Mouse (Mus musculus) hindbrain, embryonic 14.5 days (tissue): ENCODE data around the gene Bloc1s1. TPM values are rescaled to one million over a fixed set of nuclear protein-coding genes. Genes with fewer than 3 reads are reported as not detected.

ENCODE experiments used
- ATAC-seq: fragments of 200-750 bp; cut with Nextera tagmentation; 2 replicates; pipeline ENCODE4 v1.8.0; 2017; ENCODE audit warnings: moderate number of reproducible peaks, mild to moderate bottlenecking, moderate TSS enrichment, moderate library complexity; ENCODE audit not compliant: low FRiP score
- DNase-seq: peaks from one replicate; pipeline ENCODE4 v3.0.0-alpha.2; 2015; ENCODE audit warnings: low spot score
- H3K27ac ChIP-seq: fragments of 300-500 bp; sonication (generic); 2 replicates; pipeline ENCODE4 v1.5.1; 2014; ENCODE audit warnings: mild to moderate bottlenecking, moderate library complexity
- H3K27me3 ChIP-seq: fragments of 300-500 bp; sonication (generic); 2 replicates; pipeline ENCODE4 v1.6.1; 2014; ENCODE audit warnings: mild to moderate bottlenecking, low read length, mixed read lengths; ENCODE audit not compliant: control insufficient read depth, insufficient read depth
- H3K36me3 ChIP-seq: fragments of 300-500 bp; sonication (generic); replicated peaks from 2 replicates; pipeline ENCODE4 v1.6.1; 2014; ENCODE audit not compliant: control insufficient read depth, insufficient read depth
- H3K4me1 ChIP-seq: fragments of 300-500 bp; sonication (generic); replicated peaks from 2 replicates; pipeline ENCODE4 v1.6.1; 2014; ENCODE audit warnings: antibody characterized with exemption, low read length, mixed read lengths; ENCODE audit not compliant: control insufficient read depth, insufficient read depth
- H3K4me2 ChIP-seq: fragments of 300-500 bp; sonication (generic); replicated peaks from 2 replicates; pipeline ENCODE4 v1.6.1; 2014; ENCODE audit warnings: mild to moderate bottlenecking, moderate library complexity
- H3K4me3 ChIP-seq: fragments of 300-500 bp; sonication (generic); replicated peaks from 2 replicates; pipeline ENCODE4 v1.5.1; 2014; ENCODE audit warnings: mild to moderate bottlenecking, low read length
- H3K9ac ChIP-seq: fragments of 300-500 bp; sonication (generic); 2 replicates; pipeline ENCODE4 v1.6.1; 2014
- H3K9me3 ChIP-seq: fragments of 300-500 bp; sonication (generic); 2 replicates; pipeline ENCODE4 v1.6.1; 2016; ENCODE audit warnings: low read length; ENCODE audit not compliant: control insufficient read depth
- WGBS: fragments of 180-500 bp; shearing (Covaris S2); extraction: QIAGEN DNeasy Blood & Tissue Kit; methylation state at CpG from one replicate; pipeline ENCODE4 v1.1.7; 2014; 5-methylcytosine and 5-hydroxymethylcytosine counted together
- polyA plus RNA-seq: library from polyadenylated mRNA; unstranded; fragments of >200 nt; fragmentation: Nextera tagmentation; extraction: Ambion mirVana; gene quantifications from 2 replicates; pipeline ENCODE4 v1.2.1, GENCODE M21; 2014

Bloc1s1 gene
- polyA plus RNA-seq, 1 experiment from 2014 or later: 269 TPM

GRCm38 (mm10) chr10:128950208-128950887 is 26.5 kb upstream of the Bloc1s1 start:
- no peak overlapping the region for H3K27ac ChIP-seq
- H3K9me3 ChIP-seq: no peaks in the 10 kb centered on the region
- 71% methylated on average over 15 of the region's 16 CpGs for WGBS
- no peak overlapping the region for H3K4me2 ChIP-seq
- H3K36me3 ChIP-seq: no peaks in the 10 kb centered on the region
- H3K4me1 ChIP-seq: no peaks in the 10 kb centered on the region
- H3K4me3 ChIP-seq: no peak overlapping the region
- H3K9ac ChIP-seq: no peak overlapping the region
- no peak for DNase-seq
- no peaks in the 10 kb centered on the region for H3K27me3 ChIP-seq
- no peak for ATAC-seq

GRCm38 (mm10) chr10:128947496-128947895 is 23.7 kb upstream of the Bloc1s1 start:
- ATAC-seq: no peak
- no peak overlapping the region for H3K4me3 ChIP-seq
- no peaks in the 10 kb centered on the region for H3K27me3 ChIP-seq
- H3K9ac ChIP-seq: no peak overlapping the region
- H3K4me1 ChIP-seq: no peaks in the 10 kb centered on the region
- no peaks in the 10 kb centered on the region for H3K9me3 ChIP-seq
- WGBS: 88% methylated on average over 4 of the region's 4 CpGs
- H3K36me3 ChIP-seq: no peaks in the 10 kb centered on the region
- DNase-seq: no peak
- H3K4me2 ChIP-seq: no peak overlapping the region
- H3K27ac ChIP-seq: no peak overlapping the region

GRCm38 (mm10) chr10:128945675-128946074 is 21.8 kb upstream of the Bloc1s1 start:
- Histone ChIP-seq H3K9me3 (no peaks in the 10 kb centered on the region), H3K9ac (no peak overlapping the region), H3K4me3 (no peak overlapping the region), H3K4me2 (no peak overlapping the region), H3K27ac (no peak overlapping the region), H3K36me3 (no peaks in the 10 kb centered on the region), H3K27me3 (no peaks in the 10 kb centered on the region), H3K4me1 (no peaks in the 10 kb centered on the region)
- ATAC-seq (no peak), DNase-seq (no peak)
- WGBS: 15% methylated on average over 3 of the region's 3 CpGs

- no peak for ATAC-seq
- H3K27me3 ChIP-seq: peaks cover 6% of the 10 kb centered on the region
- no peaks in the 10 kb centered on the region for H3K36me3 ChIP-seq
- no peak overlapping the region for H3K4me3 ChIP-seq
- H3K27ac ChIP-seq: no peak overlapping the region
- 87% methylated on average over 10 of the region's 10 CpGs for WGBS
- no peak overlapping the region for H3K9ac ChIP-seq
- no peak for DNase-seq
- H3K4me2 ChIP-seq: no peak overlapping the region
- no peaks in the 10 kb centered on the region for H3K4me1 ChIP-seq
- no peaks in the 10 kb centered on the region for H3K9me3 ChIP-seq
Measured at GRCm38 (mm10) chr10:128940475-128941061, 16.7 kb upstream of the Bloc1s1 start.

- no peaks in the 10 kb centered on the region for H3K9me3 ChIP-seq
- WGBS: 48% methylated on average over 5 of the region's 5 CpGs
- H3K9ac ChIP-seq: no peak overlapping the region
- ATAC-seq (no peak), DNase-seq (no peak)
- H3K4me1 ChIP-seq: peaks cover 7% of the 10 kb centered on the region
- H3K27ac ChIP-seq: no peak overlapping the region
- no peaks in the 10 kb centered on the region for H3K36me3 ChIP-seq
- no peak overlapping the region for H3K4me3 ChIP-seq
- H3K27me3 ChIP-seq: peaks cover 22% of the 10 kb centered on the region
- no peak overlapping the region for H3K4me2 ChIP-seq
Measured at GRCm38 (mm10) chr10:128938974-128939373, 15.1 kb upstream of the Bloc1s1 start.

- ATAC-seq: 0 out of 2 replicates have a peak, but pooled peaks have one; percentile 5
- no peak for DNase-seq
- no peak overlapping the region for H3K4me3 ChIP-seq
- peaks cover 27% of the 10 kb centered on the region for H3K27me3 ChIP-seq
- no peak overlapping the region for H3K27ac ChIP-seq
- no peaks in the 10 kb centered on the region for H3K9me3 ChIP-seq
- H3K9ac ChIP-seq: no peak overlapping the region
- H3K36me3 ChIP-seq: no peaks in the 10 kb centered on the region
- H3K4me1 ChIP-seq: peaks cover 8% of the 10 kb centered on the region
- H3K4me2 ChIP-seq: no peak overlapping the region
- 81% methylated on average over 9 of the region's 9 CpGs for WGBS
Measured at GRCm38 (mm10) chr10:128938457-128938856, 14.6 kb upstream of the Bloc1s1 start.

GRCm38 (mm10) chr10:128937756-128938390 is 14.0 kb upstream of the Bloc1s1 start:
- Histone ChIP-seq H3K27me3 (peaks cover 33% of the 10 kb centered on the region), H3K4me2 (no peak overlapping the region), H3K27ac (no peak overlapping the region), H3K4me1 (peaks cover 8% of the 10 kb centered on the region), H3K36me3 (no peaks in the 10 kb centered on the region), H3K4me3 (no peak overlapping the region), H3K9me3 (no peaks in the 10 kb centered on the region), H3K9ac (no peak overlapping the region)
- ATAC-seq (no peak), DNase-seq (no peak)
- 67% methylated on average over 12 of the region's 12 CpGs for WGBS

GRCm38 (mm10) chr10:128935826-128936440 is 12.1 kb upstream of the Bloc1s1 start:
- Histone ChIP-seq H3K9ac (no peak overlapping the region), H3K36me3 (no peaks in the 10 kb centered on the region), H3K27me3 (peaks cover 52% of the 10 kb centered on the region), H3K4me2 (no peak overlapping the region; the same call in 1 of the 2 replicates), H3K27ac (no peak overlapping the region), H3K4me3 (no peak overlapping the region), H3K9me3 (no peaks in the 10 kb centered on the region), H3K4me1 (peaks cover 8% of the 10 kb centered on the region)
- 76% methylated on average over 8 of the region's 8 CpGs for WGBS
- DNase-seq (no peak), ATAC-seq (no peak)
